Mouse (Mus musculus): Measurements from ENCODE around the gene Gpr146.

The Gpr146 gene

GRCm38 (mm10) chr5:139433842-139434568 is 56.5 kb downstream of the Gpr146 start:
- DNase-seq, result no peak

GRCm38 (mm10) chr5:139434940-139435339 is 57.4 kb downstream of the Gpr146 start:
- DNase-seq, result no peak

- DNase-seq, result no peak
These were observed 60.3 kb downstream of the Gpr146 start for GRCm38 (mm10) chr5:139437769-139438168.

GRCm38 (mm10) chr5:139438440-139438839 is 60.9 kb downstream of the Gpr146 start:
- DNase-seq, result no peak

- no peak for DNase-seq
These were observed 63.0 kb downstream of the Gpr146 start for GRCm38 (mm10) chr5:139440451-139440850.

- DNase-seq, result no peak
These were observed 63.6 kb downstream of the Gpr146 start for GRCm38 (mm10) chr5:139440926-139441725.

GRCm38 (mm10) chr5:139441726-139442018 is 64.2 kb downstream of the Gpr146 start:
- DNase-seq, result no peak

- DNase-seq, result no peak
These were observed 64.9 kb downstream of the Gpr146 start for GRCm38 (mm10) chr5:139442428-139442827.

GRCm38 (mm10) chr5:139442962-139443361 is 65.5 kb downstream of the Gpr146 start:
- no peak for DNase-seq

GRCm38 (mm10) chr5:139445258-139445657 is 67.8 kb downstream of the Gpr146 start:
- DNase-seq, result no peak
